Mouse (Mus musculus) liver, embryonic 11.5 days (tissue): ENCODE data around the gene Tuft1. TPM values are rescaled to one million over a fixed set of nuclear protein-coding genes. Genes with fewer than 3 reads are reported as not detected.
"Not testable (repeated sequence)": the region's sequence is repeated elsewhere in the genome, so short reads cannot be mapped to it uniquely, and the experiment has no call there.

Experiments
- ATAC-seq: fragments of 200-750 bp; cut with Nextera tagmentation; replicated peaks from 2 replicates; pipeline ENCODE4 v1.8.0; 2017; ENCODE audit warnings: moderate number of reproducible peaks, mild to moderate bottlenecking, moderate TSS enrichment, moderate library complexity; ENCODE audit not compliant: low FRiP score
- DNase-seq: peaks from one replicate; pipeline ENCODE4 v3.0.0-alpha.2; 2017; ENCODE audit warnings: low spot score
- H3K27ac ChIP-seq: fragments of 300-500 bp; sonication (generic); 2 replicates; pipeline ENCODE4 v1.5.1; 2014; ENCODE audit warnings: mild to moderate bottlenecking, low read depth, low read length, control low read depth
- H3K27me3 ChIP-seq: fragments of 300-500 bp; sonication (generic); replicated peaks from 2 replicates; pipeline ENCODE4 v1.6.1; 2014; ENCODE audit warnings: low read length, mixed read lengths; ENCODE audit not compliant: control insufficient read depth, insufficient read depth
- H3K36me3 ChIP-seq: fragments of 300-500 bp; sonication (generic); 2 replicates; pipeline ENCODE4 v1.6.1; 2014; ENCODE audit warnings: mild to moderate bottlenecking, low read length, moderate library complexity, mixed read lengths; ENCODE audit not compliant: control insufficient read depth, insufficient read depth
- H3K4me1 ChIP-seq: fragments of 300-500 bp; sonication (generic); replicated peaks from 2 replicates; pipeline ENCODE4 v1.6.1; 2014; ENCODE audit warnings: low read length, mixed read lengths; ENCODE audit not compliant: control insufficient read depth, insufficient read depth
- H3K4me2 ChIP-seq: fragments of 300-500 bp; sonication (generic); 2 replicates; pipeline ENCODE4 v1.6.1; 2014; ENCODE audit warnings: mild to moderate bottlenecking, control low read depth, moderate library complexity
- H3K4me3 ChIP-seq: fragments of 300-500 bp; sonication (generic); 2 replicates; pipeline ENCODE4 v1.5.1; 2014; ENCODE audit warnings: low read depth, low read length, control low read depth
- H3K9ac ChIP-seq: fragments of 300-500 bp; sonication (generic); 2 replicates; pipeline ENCODE4 v1.6.1; 2014; ENCODE audit warnings: low read depth, low read length, control low read depth
- H3K9me3 ChIP-seq: fragments of 300-500 bp; sonication (generic); 2 replicates; pipeline ENCODE4 v1.6.1; 2016; ENCODE audit warnings: low read length, inconsistent platforms, mixed read lengths; ENCODE audit not compliant: control insufficient read depth
- WGBS: fragments of 180-500 bp; shearing (Covaris S2); extraction: QIAGEN DNeasy Blood & Tissue Kit; methylation state at CpG from one replicate; pipeline ENCODE4 v1.1.7; 2014; 5-methylcytosine and 5-hydroxymethylcytosine counted together
- polyA plus RNA-seq: library from polyadenylated mRNA; unstranded; fragments of >200 nt; fragmentation: Nextera tagmentation; extraction: Ambion mirVana; gene quantifications from 2 replicates; pipeline ENCODE4 v1.2.1, GENCODE M21; 2014

Tuft1 gene
- 7.7 and 8.8 TPM in 2 replicates for polyA plus RNA-seq

DNA sequence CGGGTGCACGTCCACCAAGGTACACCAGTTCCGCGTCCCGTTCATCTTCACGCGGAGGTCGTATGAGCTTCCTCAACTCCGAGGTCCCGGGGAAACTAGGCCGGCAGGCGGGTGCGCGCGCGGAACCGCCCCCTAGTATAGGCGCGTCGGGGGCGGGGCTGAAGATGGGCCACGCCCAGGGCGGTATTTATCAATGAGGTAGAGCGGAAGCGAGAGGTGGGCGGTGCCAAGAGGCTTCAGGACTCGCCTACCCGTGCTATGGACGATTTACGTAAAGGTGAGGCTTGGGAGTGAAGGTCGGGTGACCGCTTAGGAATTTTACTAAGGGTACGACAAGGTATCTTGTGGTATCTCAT, at the start of gene Tuft1:
Gene Tuft1 (minus strand): TSS at position 133 of the 356 bp plus-strand sequence.
- WGBS: 0% methylated on average over 19 of the region's 33 CpGs
- peak; percentile 93 for ATAC-seq
- Histone ChIP-seq H3K27ac (peak within 1 kb of the TSS; percentile 21; the same call in 1 of the 2 replicates), H3K4me3 (peak within 1 kb of the TSS; percentile 54), H3K9ac (peak within 1 kb of the TSS; percentile 69), H3K4me2 (peak within 1 kb of the TSS; percentile 88)
- H3K36me3 ChIP-seq, H3K4me1 ChIP-seq, DNase-seq, H3K27me3 ChIP-seq, H3K9me3 ChIP-seq: not testable (repeated sequence)

- H3K4me2 ChIP-seq, H3K9me3 ChIP-seq, H3K36me3 ChIP-seq, H3K27ac ChIP-seq, H3K4me1 ChIP-seq, H3K27me3 ChIP-seq, H3K9ac ChIP-seq, DNase-seq, H3K4me3 ChIP-seq: not testable (repeated sequence)
- WGBS: 13% methylated on average over 3 of the region's 3 CpGs
- ATAC-seq: peak; percentile 52; the same call in 1 of the 2 replicates
Measured at GRCm38 (mm10) chr3:94703364-94703763, 44.7 kb upstream of the Tuft1 start.

- H3K36me3 ChIP-seq: no peaks in the 10 kb centered on the region
- H3K27ac ChIP-seq: peak overlapping the region; percentile 78
- 0 out of 2 replicates have a peak overlapping the region, but pooled peaks have one; percentile 28 for H3K4me2 ChIP-seq
- ATAC-seq (peak; percentile 43), DNase-seq (no peak)
- no peaks in the 10 kb centered on the region for H3K9me3 ChIP-seq
- peak overlapping the region; percentile 43; the same call in 1 of the 2 replicates for H3K9ac ChIP-seq
- H3K4me1 ChIP-seq: peaks cover 7% of the 10 kb centered on the region; the same call in 1 of the 2 replicates
- H3K27me3 ChIP-seq: no peaks in the 10 kb centered on the region
- no peak overlapping the region for H3K4me3 ChIP-seq
- WGBS: 78% methylated on average over 3 of the region's 3 CpGs
Measured at GRCm38 (mm10) chr3:94702856-94703255, 44.2 kb upstream of the Tuft1 start.

DNA sequence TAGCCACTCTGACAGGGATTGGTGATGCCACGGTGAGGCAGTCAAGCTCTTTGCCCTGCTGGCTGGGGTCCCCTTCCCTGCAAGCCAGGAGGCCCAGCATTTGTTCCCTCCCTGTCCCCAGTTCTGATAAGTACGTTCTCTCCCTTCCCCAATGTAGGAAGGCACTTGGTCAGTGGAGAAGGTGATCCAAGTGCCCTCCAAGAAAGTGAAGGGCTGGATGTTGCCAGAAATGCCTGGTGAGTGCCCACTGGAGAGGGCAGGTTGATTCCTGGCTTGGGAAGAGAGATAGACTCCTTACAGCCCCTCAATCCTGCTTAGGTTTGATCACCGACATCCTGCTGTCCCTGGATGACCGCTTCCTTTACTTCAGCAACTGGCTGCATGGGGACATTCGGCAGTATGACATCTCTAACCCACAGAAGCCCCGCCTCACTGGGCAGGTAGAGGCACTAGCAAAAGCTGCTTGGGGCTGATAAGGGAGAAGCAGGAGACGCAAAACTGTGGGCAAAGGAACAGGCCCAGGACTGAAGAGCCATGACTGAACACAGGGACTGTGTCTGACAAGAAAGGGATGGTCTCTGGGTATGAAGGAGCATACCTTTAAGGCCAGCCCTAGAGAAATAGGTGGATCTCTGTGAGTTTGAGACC, 43.6 kb upstream of the Tuft1 start:
- H3K27me3 ChIP-seq, H3K4me1 ChIP-seq, DNase-seq, H3K4me3 ChIP-seq, H3K9me3 ChIP-seq, H3K36me3 ChIP-seq: not testable (repeated sequence)
- peak; percentile 95 for ATAC-seq
- peak overlapping the region; percentile 78 for H3K27ac ChIP-seq
- H3K4me2 ChIP-seq: 0 out of 2 replicates have a peak overlapping the region, but pooled peaks have one; percentile 28
- H3K9ac ChIP-seq: peak overlapping the region; percentile 43; the same call in 1 of the 2 replicates
- WGBS: 54% methylated on average over 7 of the region's 7 CpGs

GRCm38 (mm10) chr3:94696257-94696656, 37.6 kb upstream of the Tuft1 start:
- not testable (repeated sequence) for H3K4me3 ChIP-seq, H3K4me1 ChIP-seq, H3K27ac ChIP-seq, H3K27me3 ChIP-seq, DNase-seq, H3K9ac ChIP-seq, H3K36me3 ChIP-seq, H3K4me2 ChIP-seq, H3K9me3 ChIP-seq
- peak; percentile 53; the same call in 1 of the 2 replicates for ATAC-seq
- WGBS: 62% methylated on average over 4 of the region's 4 CpGs

GRCm38 (mm10) chr3:94695591-94695990, 36.9 kb upstream of the Tuft1 start:
- not testable (repeated sequence) for H3K36me3 ChIP-seq, ATAC-seq, DNase-seq, H3K9ac ChIP-seq, H3K27ac ChIP-seq, H3K4me1 ChIP-seq, H3K4me3 ChIP-seq, H3K4me2 ChIP-seq, H3K27me3 ChIP-seq, H3K9me3 ChIP-seq
- 76% methylated on average over 6 of the region's 6 CpGs for WGBS

- not testable (repeated sequence) for H3K4me2 ChIP-seq
- 52% methylated on average over 5 of the region's 8 CpGs for WGBS
Measured at GRCm38 (mm10) chr3:94693874-94694273, 35.2 kb upstream of the Tuft1 start.

DNA sequence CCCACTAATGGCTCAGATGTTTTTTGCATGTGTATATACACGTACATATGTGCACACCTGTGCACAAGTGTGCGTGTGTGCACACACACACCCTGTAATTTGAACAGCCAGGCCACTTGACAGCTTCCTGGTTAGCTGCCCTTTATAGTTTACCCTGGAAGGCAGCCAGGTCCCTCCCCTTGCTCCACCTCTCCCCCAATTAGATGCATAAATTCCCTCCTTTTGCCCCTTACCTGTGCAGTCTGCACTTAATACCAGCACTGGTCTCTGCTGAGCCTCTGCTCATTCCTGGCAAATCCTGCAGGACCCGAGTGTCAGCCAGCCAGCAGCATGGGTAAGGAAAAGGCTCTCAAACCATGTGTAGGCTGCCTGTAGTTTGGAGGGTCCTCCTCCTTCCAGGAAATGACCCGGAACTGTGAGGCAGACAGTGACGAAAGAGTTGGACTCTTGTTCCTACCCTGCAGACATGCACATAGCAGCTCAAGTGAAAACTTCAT, 34.7 kb upstream of the Tuft1 start, which contains the start of gene Selenbp2:
Gene Selenbp2 (plus strand): TSS at position 228 of the 497 bp plus-strand sequence.
- no peaks in the 10 kb centered on the region for H3K36me3 ChIP-seq
- H3K4me1 ChIP-seq: peaks cover 6% of the 10 kb centered on the region
- no peak within 1 kb of the TSS for H3K4me2 ChIP-seq
- ATAC-seq (no peak), DNase-seq (no peak)
- no peaks in the 10 kb centered on the region for H3K9me3 ChIP-seq
- WGBS: 63% methylated on average over 5 of the region's 5 CpGs
- no peak within 1 kb of the TSS for H3K9ac ChIP-seq
- no peak within 1 kb of the TSS for H3K4me3 ChIP-seq
- H3K27ac ChIP-seq: no peak within 1 kb of the TSS
- no peaks in the 10 kb centered on the region for H3K27me3 ChIP-seq

More at GRCm38 (mm10) chr3:94693874-94694273, 35.2 kb upstream of the Tuft1 start:
- H3K36me3 ChIP-seq, H3K4me1 ChIP-seq, H3K27ac ChIP-seq, H3K27me3 ChIP-seq, H3K9ac ChIP-seq, ATAC-seq, H3K9me3 ChIP-seq, H3K4me3 ChIP-seq, DNase-seq: not testable (repeated sequence)

DNA sequence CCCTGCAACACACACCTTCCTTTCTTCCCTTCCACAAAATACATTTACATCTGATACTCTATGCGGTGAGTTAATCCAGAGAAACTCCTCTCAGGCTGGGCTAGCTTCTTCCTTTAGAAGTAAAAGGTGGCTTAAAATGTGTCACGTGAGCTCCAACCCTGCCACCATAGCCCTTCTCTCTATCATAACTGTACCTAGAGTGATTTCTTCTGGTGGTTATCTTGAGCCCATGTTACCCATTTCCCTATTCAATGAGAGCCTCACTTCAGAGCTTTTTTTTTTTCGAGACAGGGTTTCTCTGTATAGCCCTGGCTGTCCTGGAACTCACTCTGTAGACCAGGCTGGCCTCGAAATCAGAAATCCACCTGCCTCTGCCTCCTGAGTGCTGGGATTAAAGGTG, 33.0 kb upstream of the Tuft1 start:
- not testable (repeated sequence) for H3K9ac ChIP-seq, H3K4me3 ChIP-seq, H3K27me3 ChIP-seq, H3K36me3 ChIP-seq, H3K9me3 ChIP-seq, H3K4me2 ChIP-seq, DNase-seq, ATAC-seq, H3K27ac ChIP-seq
- H3K4me1 ChIP-seq: peaks cover 13% of the 10 kb centered on the region
- 83% methylated on average over 4 of the region's 4 CpGs for WGBS
